Mouse (Mus musculus) testis, adult 2 months (tissue): ENCODE measurements around the gene Tead4. TPM values are rescaled to one million over a fixed set of nuclear protein-coding genes. Genes with fewer than 3 reads are reported as not detected.

ENCODE experiments used
- H3K27ac ChIP-seq: fragments of 200-500 bp; 2 replicates; pipeline ENCODE4 v1.5.1; 2012; ENCODE audit warnings: low read depth, low read length; ENCODE audit not compliant: control insufficient read depth, insufficient read depth
- H3K27me3 ChIP-seq: fragments of 200-500 bp; 2 replicates; pipeline ENCODE4 v1.6.1; 2012; ENCODE audit warnings: mild to moderate bottlenecking, low read length, moderate library complexity; ENCODE audit not compliant: control insufficient read depth, insufficient read depth
- H3K36me3 ChIP-seq: fragments of 200-500 bp; 2 replicates; pipeline ENCODE4 v1.6.1; 2012; ENCODE audit warnings: mild to moderate bottlenecking, low read length; ENCODE audit not compliant: control insufficient read depth, insufficient read depth
- H3K4me1 ChIP-seq: fragments of 200-500 bp; 2 replicates; pipeline ENCODE4 v1.6.1; 2012; ENCODE audit warnings: low read length; ENCODE audit not compliant: control insufficient read depth, insufficient read depth
- H3K4me3 ChIP-seq: fragments of 200-500 bp; 2 replicates; pipeline ENCODE4 v1.5.1; 2012; ENCODE audit warnings: low read depth, mild to moderate bottlenecking, low read length, moderate library complexity, mixed read lengths; ENCODE audit not compliant: control insufficient read depth
- CTCF ChIP-seq: fragments of 200-500 bp; IDR thresholded peaks from 2 replicates; pipeline ENCODE4 v1.5.1; 2012; ENCODE audit warnings: low read depth, mild to moderate bottlenecking, inconsistent platforms, low read length, moderate library complexity; ENCODE audit not compliant: control insufficient read depth, insufficient read depth, insufficient replicate concordance
- POLR2A ChIP-seq: fragments of 200-500 bp; IDR thresholded peaks from 2 replicates; pipeline ENCODE4 v1.6.1; 2012; ENCODE audit warnings: low read depth, mild to moderate bottlenecking, inconsistent platforms, low read length, moderate library complexity; ENCODE audit not compliant: control insufficient read depth
- polyA plus RNA-seq: library from polyadenylated mRNA; depleted of rRNA; stranded (reverse); fragments of >200 nt; gene quantifications from 2 replicates; pipeline ENCODE4 v1.2.3, GENCODE M21; 2012

Gene Tead4
- polyA plus RNA-seq, 1 experiment: 0.05 TPM

GRCm38 (mm10) chr6:128301458-128301857 lies 835 bp upstream of the Tead4 start:
- Histone ChIP-seq H3K4me3 (no peak overlapping the region), H3K4me1 (peaks cover 11% of the 10 kb centered on the region), H3K36me3 (no peaks in the 10 kb centered on the region), H3K27me3 (no peaks in the 10 kb centered on the region; the same call in 1 of the 2 replicates), H3K27ac (no peak overlapping the region)
- TF ChIP-seq CTCF: no peak
- TF ChIP-seq POLR2A: no peak

GRCm38 (mm10) chr6:128299292-128300133 lies 1.1 kb downstream of the Tead4 start:
- Histone ChIP-seq H3K4me1 (peaks cover 11% of the 10 kb centered on the region), H3K27ac (no peak overlapping the region), H3K4me3 (peak overlapping the region; percentile 66), H3K36me3 (no peaks in the 10 kb centered on the region), H3K27me3 (no peaks in the 10 kb centered on the region; the same call in 1 of the 2 replicates)
- TF ChIP-seq POLR2A: no peak
- TF ChIP-seq CTCF: no peak

GRCm38 (mm10) chr6:128298246-128298645 lies 2.4 kb downstream of the Tead4 start:
- no peak overlapping the region for H3K27ac ChIP-seq
- peaks cover 11% of the 10 kb centered on the region for H3K4me1 ChIP-seq
- no peaks in the 10 kb centered on the region for H3K36me3 ChIP-seq
- no peaks in the 10 kb centered on the region; the same call in 1 of the 2 replicates for H3K27me3 ChIP-seq
- no peak overlapping the region for H3K4me3 ChIP-seq
- no peak for TF ChIP-seq CTCF
- no peak for TF ChIP-seq POLR2A

- no peak overlapping the region for H3K27ac ChIP-seq
- H3K4me3 ChIP-seq: no peak overlapping the region
- H3K4me1 ChIP-seq: peaks cover 11% of the 10 kb centered on the region
- no peaks in the 10 kb centered on the region for H3K36me3 ChIP-seq
- H3K27me3 ChIP-seq: no peaks in the 10 kb centered on the region; the same call in 1 of the 2 replicates
- no peak for TF ChIP-seq CTCF
- TF ChIP-seq POLR2A: no peak
These were observed 3.8 kb downstream of the Tead4 start for GRCm38 (mm10) chr6:128296750-128297393.

- no peaks in the 10 kb centered on the region; the same call in 1 of the 2 replicates for H3K27me3 ChIP-seq
- no peak for TF ChIP-seq POLR2A
- H3K36me3 ChIP-seq: no peaks in the 10 kb centered on the region
- H3K27ac ChIP-seq: no peak overlapping the region
- peaks cover 11% of the 10 kb centered on the region for H3K4me1 ChIP-seq
- H3K4me3 ChIP-seq: no peak overlapping the region
These were observed 4.5 kb downstream of the Tead4 start for GRCm38 (mm10) chr6:128295876-128296749.

GRCm38 (mm10) chr6:128291284-128291683 lies 9.3 kb downstream of the Tead4 start:
- Histone ChIP-seq H3K27ac (no peak overlapping the region), H3K27me3 (no peaks in the 10 kb centered on the region), H3K4me3 (no peak overlapping the region), H3K36me3 (no peaks in the 10 kb centered on the region), H3K4me1 (no peaks in the 10 kb centered on the region)
- no peak for TF ChIP-seq POLR2A
- TF ChIP-seq CTCF: no peak

GRCm38 (mm10) chr6:128288681-128289080 lies 11.9 kb downstream of the Tead4 start:
- no peak for TF ChIP-seq POLR2A
- TF ChIP-seq CTCF: no peak
- Histone ChIP-seq H3K4me1 (no peaks in the 10 kb centered on the region), H3K27me3 (no peaks in the 10 kb centered on the region), H3K36me3 (no peaks in the 10 kb centered on the region), H3K4me3 (no peak overlapping the region), H3K27ac (no peak overlapping the region)
